Mouse (Mus musculus) layer of hippocampus, adult 11-12 months (tissue): ENCODE results near the gene Mob3a.
A peak's percentile ranks its signal among the peaks of the same experiment; 100 is the strongest.
"Not testable (repeated sequence)": the region's sequence is repeated elsewhere in the genome, so short reads cannot be mapped to it uniquely, and the experiment has no call there.

Experiments used
- DNase-seq: peaks from one replicate; pipeline ENCODE4 v3.0.0; 2022; ENCODE audit warnings: low spot score

Mob3a gene

DNA sequence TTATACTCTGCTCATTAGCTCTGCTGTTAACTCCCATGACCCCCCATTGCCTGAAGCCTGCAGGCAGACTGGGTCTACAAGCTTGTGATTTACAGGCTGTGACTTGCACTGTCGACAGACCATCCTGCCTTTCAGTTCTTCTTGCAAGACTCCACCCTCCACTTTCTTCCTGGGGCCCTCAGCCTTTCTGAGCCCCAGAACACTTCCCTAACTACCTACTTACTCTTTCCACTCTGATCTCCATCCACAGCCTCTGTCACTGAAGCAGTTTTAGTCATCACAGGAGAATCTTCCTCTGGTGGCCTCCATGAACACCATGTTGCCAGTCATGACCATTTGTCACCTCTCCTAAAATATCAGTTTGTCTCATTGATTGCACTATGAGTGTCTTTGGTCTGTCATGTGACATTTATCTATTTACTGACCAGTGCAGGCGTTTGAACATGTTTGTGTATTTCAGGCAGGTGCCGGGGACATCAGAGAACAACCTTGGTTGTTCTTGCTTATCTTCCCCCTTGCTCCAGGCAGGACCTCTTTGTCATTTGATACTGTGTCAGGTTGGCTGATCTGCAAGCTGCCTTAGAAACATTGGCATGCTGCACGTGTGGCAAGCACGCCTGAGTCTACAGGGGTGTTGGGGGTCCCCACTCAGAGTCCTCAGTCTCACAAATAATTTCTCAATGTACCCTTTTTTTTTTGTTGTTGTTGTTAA lies 38.1 kb downstream of the Mob3a start:
- DNase-seq = no peak

DNA sequence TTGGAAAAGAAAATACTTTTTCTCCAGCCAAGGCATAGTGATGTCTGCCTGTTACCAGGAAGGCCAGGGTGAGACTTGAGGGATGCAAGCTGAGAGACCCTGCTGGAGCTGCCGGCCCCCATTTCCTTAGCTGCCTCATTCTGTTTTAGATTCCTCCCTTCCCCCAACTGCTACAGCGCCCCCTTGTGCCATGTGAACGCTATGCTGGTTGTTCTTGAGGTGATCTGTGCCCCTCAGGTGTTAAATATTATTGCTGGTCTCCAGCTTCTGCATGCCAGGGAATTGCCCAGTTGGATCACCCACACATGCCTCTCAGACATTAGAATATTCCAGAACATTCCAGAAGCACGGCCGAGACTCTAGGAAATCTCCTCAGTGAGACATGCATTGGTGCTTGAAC lies 40.6 kb downstream of the Mob3a start:
- DNase-seq = no peak

DNA sequence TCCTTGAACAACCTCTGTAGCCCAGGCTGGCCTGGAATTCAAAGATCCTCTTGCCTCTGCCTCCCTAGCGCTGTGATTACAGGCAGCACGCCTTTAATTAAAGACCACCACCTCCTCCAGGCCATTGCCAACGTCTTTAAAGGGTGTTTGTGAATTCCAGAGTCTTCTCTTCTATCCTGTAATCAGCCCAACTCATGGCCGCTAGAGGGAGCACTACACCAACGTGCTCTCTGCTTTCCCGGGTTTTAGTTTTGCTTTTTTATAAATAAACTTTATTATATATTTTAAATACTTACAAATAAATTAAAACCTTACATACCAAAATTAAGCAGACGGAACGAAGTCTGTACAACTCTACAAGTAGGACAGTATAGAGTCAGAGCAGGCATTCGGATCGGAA lies 42.6 kb downstream of the Mob3a start:
- DNase-seq = peak; percentile 85

DNA sequence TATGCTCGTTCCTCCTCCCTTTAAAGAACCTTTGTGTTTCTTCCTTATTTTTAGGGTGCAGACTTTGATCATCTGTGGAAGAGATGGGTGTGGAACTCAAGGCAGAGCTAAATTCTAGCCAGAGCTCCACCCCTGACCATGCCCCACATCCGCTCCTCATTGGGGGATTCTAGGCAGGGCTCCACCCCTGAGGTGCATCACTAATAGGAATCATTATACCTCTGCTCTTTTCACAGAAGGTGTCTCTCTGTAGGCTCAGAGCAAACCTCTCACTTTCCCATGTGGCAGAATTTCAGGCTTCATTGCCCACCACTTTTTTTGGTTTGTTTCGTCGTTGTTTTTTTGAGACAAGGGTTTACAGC lies 43.0 kb downstream of the Mob3a start:
- no peak for DNase-seq

DNA sequence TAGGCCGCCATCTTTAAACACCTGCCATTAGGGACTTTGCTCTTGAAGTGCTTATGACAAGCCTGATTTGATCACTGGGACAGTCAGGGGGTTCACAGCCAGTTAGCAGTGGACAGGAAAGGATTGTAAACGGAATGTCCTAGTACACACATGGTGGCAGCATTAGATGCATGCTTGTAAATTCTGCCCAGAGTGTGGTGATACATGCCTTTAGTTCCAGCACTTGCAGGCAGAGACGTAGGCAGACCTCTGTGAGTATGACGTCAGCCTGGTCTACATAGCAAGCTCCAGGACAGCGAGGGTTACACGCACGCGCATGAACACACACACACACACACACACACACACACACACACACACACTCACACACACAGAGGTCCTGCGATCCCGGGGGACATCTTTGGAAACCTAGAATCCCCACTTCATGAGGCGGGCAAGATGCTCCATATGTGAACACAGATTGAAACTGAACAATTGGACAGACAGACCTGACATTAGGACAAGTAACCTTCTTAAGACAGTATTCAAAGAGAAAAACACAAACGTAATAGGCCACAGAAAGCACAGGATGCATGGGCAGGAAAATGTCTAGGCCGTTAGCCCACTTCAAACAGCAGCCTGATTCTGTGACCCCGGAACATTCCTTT lies 43.5 kb downstream of the Mob3a start:
- DNase-seq = no peak

DNA sequence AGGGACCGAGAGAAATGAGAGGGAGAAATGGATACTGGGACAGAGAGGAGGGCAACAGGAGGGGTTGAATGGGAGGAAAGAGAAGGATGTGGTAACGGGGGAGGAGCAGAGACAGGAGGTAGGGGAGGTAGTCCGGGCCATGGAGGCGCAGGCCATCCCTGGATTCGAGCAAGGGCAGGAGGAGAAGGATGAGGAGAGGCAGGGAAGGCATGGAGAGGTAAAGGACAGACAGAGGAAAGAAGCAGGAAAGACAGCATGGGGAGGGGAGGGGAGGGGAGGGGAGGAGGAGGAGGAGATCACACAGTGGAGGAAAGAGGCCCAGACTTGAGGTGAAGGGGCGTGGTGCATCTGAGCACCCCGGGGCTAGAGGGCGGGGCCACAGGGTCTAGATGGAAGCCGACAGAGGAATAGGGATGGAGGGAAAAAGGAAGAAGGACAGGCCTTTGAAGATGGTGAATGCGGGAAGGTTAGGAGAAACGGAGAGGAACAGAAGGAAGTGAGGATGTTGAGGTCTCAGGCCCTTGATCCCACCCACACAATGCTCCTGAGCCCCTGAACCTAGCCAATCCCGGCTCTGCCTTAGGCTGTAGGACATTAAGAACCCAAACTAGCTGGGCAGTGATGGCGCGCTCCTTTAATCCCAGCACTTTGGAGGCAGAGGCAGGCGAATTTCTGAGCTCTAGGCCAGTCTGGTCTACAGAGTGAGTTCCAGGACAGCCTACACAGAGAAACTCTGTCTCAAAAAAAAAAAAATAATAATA lies 44.7 kb downstream of the Mob3a start, which contains the start of gene Btbd2:
TSS of gene Btbd2 (minus strand) at position 209 of the 761 bp plus-strand sequence.
- DNase-seq = no peak

DNA sequence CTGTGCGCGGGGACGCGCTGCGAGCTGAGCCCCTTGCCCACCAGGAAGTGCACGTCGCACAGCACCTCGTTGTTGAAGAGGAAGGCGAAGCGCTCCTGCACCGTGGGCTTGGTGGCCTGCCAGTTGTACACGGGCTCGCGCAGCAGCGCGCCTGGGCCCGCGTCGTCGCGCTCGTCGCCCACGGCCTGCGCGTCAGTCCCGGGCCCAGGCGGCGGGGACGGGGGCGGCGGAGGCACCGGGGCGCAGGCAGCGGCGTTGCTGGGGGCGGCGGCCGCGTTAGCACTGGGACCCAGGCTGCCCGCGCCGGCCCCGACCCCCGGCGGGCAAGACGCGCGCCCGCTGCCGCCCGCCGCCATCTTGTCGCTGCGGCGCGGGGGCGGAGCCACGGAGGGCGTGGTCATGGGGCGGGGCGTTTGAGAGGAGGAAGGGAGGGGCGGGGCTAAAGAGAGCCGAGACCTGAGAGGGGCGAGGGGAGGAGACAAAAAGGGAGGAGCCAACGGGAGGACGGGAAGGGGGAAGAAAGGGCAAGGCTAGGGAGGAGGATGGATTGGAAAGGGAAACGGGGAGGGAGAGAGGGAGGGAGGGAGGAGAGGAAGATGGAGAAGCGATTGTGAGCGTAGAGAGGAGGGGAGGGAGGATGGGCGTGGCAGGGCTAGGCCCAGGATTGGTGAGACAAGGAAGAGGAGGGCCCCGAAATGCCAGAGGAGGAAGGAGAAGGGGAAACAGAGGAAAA lies 45.5 kb downstream of the Mob3a start:
- peak; percentile 96 for DNase-seq

DNA sequence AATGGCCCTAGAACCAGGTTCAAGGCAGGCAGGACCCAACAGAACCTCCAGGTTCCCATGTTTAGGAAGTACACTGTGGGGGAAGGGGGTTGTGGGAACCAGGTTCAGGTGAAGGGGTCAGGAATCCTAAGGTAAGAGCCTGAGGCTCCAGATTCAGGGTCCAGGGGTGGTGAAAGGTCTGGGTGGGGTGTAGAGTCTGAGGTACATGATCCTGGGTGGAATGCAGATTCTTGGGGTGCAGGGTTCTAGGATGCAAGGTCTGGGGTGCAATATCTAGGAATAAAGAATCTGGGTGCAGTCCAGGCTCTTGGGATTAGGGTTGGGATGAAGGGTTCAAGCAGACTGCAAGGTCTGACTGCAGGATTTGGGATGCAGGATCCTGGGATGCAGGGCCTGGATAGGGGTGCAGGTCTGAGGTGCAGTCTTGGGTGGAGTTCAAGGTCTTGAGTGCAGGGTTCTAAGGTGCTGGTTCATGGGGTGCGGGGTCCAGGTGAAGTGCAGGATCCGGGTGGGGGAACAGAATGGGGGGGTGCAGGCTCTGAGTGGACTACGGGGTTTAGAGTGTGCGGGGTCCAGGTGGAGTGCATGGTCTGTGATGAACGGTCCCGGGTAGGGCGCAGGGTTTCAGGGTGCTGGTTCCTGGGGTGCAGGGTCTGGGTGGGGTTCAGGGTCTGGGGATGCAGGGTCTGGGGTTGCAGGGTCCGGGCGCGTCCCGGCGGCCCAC lies 46.2 kb downstream of the Mob3a start:
- DNase-seq = no peak

DNA sequence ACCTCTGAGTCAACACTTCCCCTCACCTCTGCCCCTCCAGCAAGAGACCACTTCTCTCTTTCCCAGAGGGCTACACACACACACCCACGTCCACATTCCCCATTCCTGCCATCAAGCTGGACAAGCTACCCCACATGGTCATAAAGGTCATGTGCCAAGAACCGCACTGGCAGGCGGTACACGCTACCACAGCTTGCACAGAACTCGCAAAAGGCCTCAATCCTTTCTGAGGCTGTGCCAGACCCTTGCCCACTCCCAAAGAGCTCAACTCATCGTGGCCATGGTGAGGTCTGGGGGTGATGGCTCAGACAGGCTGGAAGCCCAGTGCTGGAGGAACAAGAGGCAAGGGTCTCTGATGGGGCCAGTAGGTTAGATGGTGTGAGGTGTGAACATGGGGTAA lies 46.9 kb downstream of the Mob3a start:
- DNase-seq = no peak

DNA sequence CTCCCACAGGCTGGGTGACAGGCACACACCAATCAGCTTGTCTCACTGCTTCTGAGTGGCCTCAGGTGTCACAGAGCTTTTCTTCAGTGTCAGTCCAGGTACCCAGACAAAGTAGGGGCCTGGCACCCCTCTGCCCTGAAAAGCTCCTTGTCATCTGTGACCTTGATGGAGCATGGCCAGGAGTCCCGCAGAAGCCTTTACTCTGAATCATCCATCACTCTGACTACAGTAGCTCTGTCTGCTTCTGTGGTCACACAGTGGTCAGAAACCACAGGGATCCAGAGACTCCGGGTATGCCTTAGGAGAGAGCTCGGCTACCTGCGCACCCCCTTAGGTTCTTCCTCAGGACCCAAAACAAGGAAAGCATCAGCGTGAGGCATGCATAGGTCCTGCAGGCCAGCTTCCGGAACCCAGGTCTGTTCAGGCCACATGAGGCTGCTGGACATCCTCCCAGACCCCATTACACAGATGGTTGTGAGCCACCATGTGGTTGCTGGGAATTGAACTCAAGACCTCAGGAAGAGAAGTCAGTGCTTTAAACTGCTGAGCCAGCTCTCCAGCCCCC lies 48.5 kb downstream of the Mob3a start:
- DNase-seq = no peak

DNA sequence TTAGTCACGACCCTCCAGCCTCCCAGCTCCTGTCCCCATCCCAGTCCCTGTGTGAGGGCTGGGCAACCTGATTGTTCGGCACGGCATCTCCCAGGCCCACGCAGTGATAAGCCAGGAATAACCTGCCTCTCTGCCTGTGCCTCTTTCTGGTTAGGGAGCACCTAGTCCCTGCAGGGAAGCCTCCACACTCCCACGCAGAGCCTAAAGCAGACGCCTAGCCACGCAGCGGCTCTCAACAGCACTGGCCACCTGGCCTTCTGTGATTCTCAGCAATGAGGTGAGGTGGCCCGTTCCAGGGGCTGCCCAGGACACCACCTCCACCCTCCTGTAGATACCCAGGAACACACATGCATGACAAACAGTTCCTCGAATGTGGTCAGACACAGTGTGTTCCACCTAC lies 51.4 kb downstream of the Mob3a start:
- no peak for DNase-seq

DNA sequence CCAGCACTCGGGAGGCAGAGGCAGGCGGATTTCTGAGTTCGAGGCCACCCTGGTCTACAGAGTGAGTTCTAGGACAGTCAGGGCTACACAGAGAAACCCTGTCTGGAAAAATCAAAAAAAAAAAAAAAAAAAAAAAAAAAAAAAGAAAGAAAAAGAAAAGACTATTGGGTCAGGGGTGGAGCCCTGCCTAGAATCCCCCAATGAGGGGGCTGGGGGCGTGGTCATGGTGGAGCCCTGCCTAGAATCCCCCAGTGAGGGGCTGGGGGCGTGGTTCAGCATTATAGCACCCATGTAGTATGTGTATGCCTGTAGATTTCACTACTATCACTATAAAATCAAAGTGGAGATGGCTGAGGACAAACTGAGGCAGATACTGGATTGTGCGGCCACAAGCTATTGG lies 51.9 kb downstream of the Mob3a start:
- DNase-seq = not testable (repeated sequence)

DNA sequence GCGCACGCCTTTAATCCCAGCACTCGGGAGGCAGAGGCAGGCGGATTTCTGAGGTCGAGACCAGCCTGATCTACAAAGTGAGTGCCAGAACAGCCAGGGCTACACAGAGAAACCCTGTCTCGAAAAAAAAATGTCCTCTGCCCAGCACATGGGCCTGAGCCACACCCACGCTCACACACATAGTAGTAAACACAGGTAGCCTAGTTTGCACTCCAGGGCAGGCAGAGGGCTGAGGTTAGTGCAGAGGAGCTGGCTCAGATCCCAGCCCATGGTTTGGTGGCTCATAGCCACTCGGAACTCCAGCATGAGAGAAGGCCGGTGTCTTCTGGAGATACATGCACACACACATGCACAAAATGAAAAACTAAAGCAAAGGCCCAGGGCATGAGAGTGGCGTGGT lies 54.8 kb downstream of the Mob3a start:
- DNase-seq = no peak

DNA sequence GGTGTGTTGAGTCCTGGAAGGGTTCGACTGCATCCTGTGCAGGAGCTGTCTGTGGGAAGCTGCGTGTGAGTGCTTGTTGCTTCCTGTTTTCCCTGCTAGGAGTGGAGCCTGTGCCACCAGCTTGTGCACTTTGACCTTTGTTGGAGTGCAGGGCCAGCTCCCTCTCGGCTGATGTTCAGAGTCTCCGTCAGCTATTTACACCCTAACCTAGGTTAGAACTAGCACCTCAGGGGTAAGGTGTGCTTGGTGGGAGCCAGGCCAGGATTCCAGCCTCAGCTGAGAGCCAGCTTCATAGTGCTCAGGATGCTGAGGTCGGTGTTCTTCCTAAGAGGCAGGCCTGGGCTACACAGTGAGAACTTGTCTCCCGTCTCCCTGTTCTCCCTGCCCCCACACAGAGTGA lies 66.4 kb downstream of the Mob3a start:
- no peak for DNase-seq
